Mouse (Mus musculus) left cerebral cortex, postnatal 36 days (tissue): ENCODE measurements around the gene Gm17677. TPM values are rescaled to one million over a fixed set of nuclear protein-coding genes. Genes with fewer than 3 reads are reported as not detected.

Experiments used
- DNase-seq, 2 experiments: peaks; one replicate each; pipeline ENCODE4 v3.0.0; 2021 to 2022; ENCODE audit warnings: low spot score in 2 of 2, mixed read lengths in 1 of 2
- intact Hi-C: fragments of 180-260 bp; cut with DNase I; formaldehyde crosslinking; loops from one replicate; pipeline ENCODE4 v1.15.1; 2025
- total RNA-seq, 2 experiments: library from RNA; stranded (reverse); gene quantifications; 2 replicates each; pipeline ENCODE4 v1.2.3; 2021

Gene Gm17677
- total RNA-seq = not detected

DNA sequence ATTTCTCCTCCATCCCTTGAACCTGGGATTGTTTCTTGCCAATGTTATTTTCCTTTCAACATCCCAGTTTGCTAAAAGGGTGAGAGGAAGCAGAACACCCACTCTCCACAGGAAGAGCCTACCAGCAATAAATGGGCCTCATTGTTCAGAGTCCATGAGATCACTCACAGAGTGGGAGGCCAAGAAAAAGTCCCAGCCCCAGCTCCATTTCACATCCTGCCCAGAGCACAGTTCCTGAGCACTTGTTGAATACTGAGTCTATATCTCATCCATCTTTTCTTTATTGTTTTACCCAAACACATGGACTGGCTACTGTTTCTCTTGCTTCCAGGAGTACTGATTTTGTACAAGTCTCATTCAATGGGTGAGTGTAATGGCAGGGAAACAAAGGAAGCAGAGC, at the start of gene Gm17677:
Gene Gm17677, plus strand, starts transcription at position 301 of the 400 bp plus-strand sequence.
- intact Hi-C loops = no loop called here

DNA sequence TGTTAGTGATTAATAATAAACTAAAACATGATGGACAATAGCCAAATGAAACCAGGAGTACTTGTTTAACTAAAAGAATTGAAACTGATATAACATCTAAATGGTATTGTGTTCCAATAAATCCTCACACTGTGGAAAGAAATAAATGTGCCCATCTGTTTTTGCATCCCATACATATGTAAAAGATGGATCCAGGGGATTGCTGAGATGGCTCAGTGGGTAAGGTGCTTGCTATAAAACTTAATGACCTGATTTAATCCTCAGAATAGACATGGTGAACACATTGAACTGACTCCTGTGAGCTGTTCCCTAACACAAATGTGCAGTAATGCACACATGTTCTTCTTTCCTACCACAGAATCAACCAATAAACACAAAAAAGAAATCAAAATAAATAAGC, 48.9 kb upstream of the Gm17677 start:
- intact Hi-C loops = no loop called here
- no peak for DNase-seq

More for the DNA sequence above, at the start of gene Gm17677:
- no peak for DNase-seq

DNA sequence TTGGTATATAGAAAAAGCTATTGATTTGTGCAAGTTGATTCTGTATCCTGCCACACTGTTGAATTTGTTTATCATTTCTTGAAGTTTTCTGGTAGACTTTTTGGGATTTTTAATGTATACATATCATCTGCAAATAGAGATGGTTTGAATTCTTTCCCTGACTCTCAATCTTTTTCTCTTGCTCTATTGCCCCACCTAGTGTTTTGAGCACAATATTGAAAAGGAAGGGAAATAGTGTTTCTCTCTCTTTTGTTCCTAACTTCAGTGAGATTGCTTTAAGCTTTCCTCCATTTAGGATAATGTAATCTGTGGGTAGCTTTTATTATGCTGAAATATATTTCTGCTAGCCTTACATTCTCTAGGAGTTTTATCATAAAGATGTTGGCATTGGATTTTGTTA, 33.6 kb upstream of the Gm17677 start:
- DNase-seq = no peak
- intact Hi-C loops = loop anchor here (2.0 kb wide), 1 partner anchor 114 kb away; no protein-coding TSS in a partner anchor

DNA sequence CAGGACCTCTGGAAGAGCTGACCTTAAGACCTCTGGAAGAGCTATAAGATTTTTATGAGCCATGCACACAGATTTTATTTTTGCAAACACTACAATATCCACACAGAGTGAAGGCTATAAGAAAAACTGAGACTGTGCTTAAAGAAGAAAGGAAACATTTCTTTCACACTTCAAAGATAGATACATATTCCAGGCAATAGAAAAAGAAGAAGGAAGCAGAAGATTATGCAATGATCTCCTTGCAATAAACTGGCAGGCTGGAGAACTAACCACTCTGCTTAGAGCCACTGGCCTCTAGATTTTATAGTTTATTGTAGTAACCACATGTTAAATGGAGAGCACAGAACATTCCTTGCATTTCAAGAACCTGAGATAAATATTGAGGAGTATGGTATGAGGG, 16.0 kb downstream of the Gm17677 start:
- intact Hi-C loops = no loop called here

DNA sequence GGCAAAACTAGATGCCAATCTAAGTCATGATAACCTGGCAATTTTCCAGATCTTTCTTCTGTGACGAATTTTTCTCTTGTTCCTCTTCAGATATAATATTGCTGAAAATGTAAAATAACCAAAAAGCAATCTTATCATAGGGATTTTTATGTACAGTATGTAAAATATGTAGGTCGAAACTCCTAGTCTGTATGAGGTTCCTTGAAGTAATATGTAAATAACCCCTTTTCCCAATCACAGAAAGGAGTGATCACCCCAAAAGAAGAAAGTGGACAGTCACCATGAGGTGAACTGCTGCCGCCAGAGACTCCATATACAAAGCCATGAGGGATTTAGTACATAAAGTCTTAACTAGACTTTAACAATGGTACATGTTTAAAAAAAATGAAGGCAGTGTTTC, 37.2 kb downstream of the Gm17677 start, which contains the start of gene Gm17727:
Gene Gm17727, minus strand, starts transcription at position 101 of the 400 bp plus-strand sequence.
- DNase-seq = no peak
- intact Hi-C loops = no loop called here

More for the DNA sequence above, 16.0 kb downstream of the Gm17677 start:
- no peak for DNase-seq

DNA sequence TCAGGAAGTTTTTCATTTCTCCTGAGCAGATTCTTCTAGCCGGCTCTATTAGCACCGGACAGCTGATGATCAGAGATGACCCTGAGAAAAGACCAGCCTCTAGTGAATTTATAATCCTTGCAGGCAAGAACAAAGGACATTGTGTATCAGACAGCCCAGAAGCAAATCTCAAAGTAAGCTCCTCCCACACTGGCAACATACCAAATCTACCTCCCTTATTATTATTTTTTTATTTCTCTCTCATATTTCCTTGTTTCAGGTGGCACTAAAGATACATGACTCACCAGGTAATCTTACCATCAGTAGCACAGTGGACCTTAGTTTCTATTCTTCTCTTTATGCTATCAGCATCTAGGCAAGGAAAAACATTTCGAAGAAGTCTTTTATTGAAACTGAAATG, 49.2 kb downstream of the Gm17677 start, which contains the start of the genes Gm27235 and D730048I06Rik:
Gene Gm27235, minus strand, starts transcription at position 101 of the 400 bp plus-strand sequence.
Gene D730048I06Rik, minus strand, starts transcription at position 112 of the 400 bp plus-strand sequence.
- intact Hi-C loops = no loop called here
- DNase-seq = no peak

Other genes with a start within 250 kb of the Gm17677 start
- gene Gm1113, start 222.8 kb upstream of the Gm17677 start, total RNA-seq = not detected
- gene Ddx25, start 182.5 kb upstream of the Gm17677 start, total RNA-seq = 10 to 100 TPM; 14.2 to 16.4 TPM
- 10 to 100 TPM in 1 of 2 experiments, 1 to 10 TPM in 1; 10.0 to 12.7 TPM for gene Pus3, start 182.5 kb upstream of the Gm17677 start, total RNA-seq
- gene Pate2, start 170.8 kb upstream of the Gm17677 start, total RNA-seq = 1 to 10 TPM in 1 of 2 experiments, under 1 TPM in 1; 0.95 to 1.1 TPM
- 1 to 10 TPM; 7.3 to 8.0 TPM for gene Hyls1, start 170.7 kb upstream of the Gm17677 start, total RNA-seq
- not detected for gene Pate4, start 129.1 kb upstream of the Gm17677 start, total RNA-seq
- gene Pate3, start 92.8 kb upstream of the Gm17677 start, total RNA-seq = not detected
- not detected for gene Pate1, start 53.7 kb upstream of the Gm17677 start, total RNA-seq
- gene Gm17727, start 37.1 kb downstream of the Gm17677 start, total RNA-seq = not detected
- gene Gm27235, start 49.1 kb downstream of the Gm17677 start, total RNA-seq = not detected
- not detected for gene D730048I06Rik, start 49.1 kb downstream of the Gm17677 start, total RNA-seq
- not detected for gene 9230110F15Rik, start 103.1 kb downstream of the Gm17677 start, total RNA-seq
- gene 9230113P08Rik, start 167.4 kb downstream of the Gm17677 start, total RNA-seq = not detected